Mouse (Mus musculus) retina, postnatal 7 days (tissue): Measurements from ENCODE around the gene Serpinb9b.

ENCODE experiments used
- DNase-seq: peaks from one replicate; pipeline ENCODE4 v3.0.0-alpha.2; 2012; ENCODE audit warnings: low read depth, low spot score

Gene Serpinb9b

GRCm38 (mm10) chr13:33043542-33043941, 16.3 kb downstream of the Serpinb9b start:
- no peak for DNase-seq

DNA sequence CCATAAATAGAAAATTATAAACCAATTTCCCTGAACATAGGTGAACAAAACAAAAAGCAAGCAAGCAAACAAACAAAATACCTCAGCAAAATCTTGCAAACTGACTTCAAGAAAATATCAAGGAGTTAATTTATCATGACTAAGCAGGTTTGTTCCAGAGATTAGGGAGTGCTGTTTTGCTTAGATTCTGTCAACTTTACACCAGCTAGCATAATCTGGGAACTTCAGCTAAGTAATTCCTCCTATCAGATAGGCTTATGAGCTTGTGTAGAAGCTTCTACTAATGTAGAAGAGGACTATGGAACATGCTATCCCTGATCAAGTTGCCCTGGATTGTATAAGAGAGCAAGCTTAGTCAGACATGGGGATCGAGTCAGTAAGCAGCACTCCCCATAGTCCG, 20.0 kb downstream of the Serpinb9b start:
- no peak for DNase-seq

GRCm38 (mm10) chr13:33048187-33048586, 21.0 kb downstream of the Serpinb9b start:
- no peak for DNase-seq

- DNase-seq = no peak
Measured at GRCm38 (mm10) chr13:33051697-33052096, 24.5 kb downstream of the Serpinb9b start.

GRCm38 (mm10) chr13:33063048-33063447, 35.8 kb downstream of the Serpinb9b start:
- DNase-seq = no peak

DNA sequence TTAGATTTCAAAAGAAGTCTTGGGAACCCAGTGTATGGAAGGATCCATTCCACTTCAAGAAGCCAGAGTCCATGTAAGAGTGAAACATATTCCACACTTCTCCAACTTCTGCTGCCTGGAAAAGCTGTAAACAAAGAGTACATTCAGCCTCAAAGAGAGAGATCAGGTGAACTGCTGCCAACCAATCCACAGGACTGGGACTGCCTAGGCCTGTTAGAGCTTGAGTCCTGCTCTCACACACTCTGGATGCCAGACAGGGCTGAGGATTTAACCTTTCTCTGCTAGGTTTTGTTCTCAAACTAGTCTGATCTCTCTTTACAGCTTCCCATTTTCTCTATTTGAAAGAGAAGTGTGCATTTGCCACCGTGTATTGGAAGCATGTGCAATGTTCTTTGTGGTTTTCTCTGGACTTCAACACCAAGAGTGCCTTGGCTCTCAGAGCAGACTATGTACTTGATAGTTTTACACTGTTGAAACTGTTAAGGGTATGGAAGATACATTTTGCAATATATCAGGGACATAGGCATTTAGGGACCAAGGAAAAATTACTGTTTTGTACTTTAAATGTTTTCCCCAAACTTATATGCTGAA, 40.3 kb downstream of the Serpinb9b start:
- no peak for DNase-seq

- no peak for DNase-seq
Measured at GRCm38 (mm10) chr13:33068164-33068563, 40.9 kb downstream of the Serpinb9b start.

GRCm38 (mm10) chr13:33071776-33072175, 44.6 kb downstream of the Serpinb9b start:
- DNase-seq = no peak

DNA sequence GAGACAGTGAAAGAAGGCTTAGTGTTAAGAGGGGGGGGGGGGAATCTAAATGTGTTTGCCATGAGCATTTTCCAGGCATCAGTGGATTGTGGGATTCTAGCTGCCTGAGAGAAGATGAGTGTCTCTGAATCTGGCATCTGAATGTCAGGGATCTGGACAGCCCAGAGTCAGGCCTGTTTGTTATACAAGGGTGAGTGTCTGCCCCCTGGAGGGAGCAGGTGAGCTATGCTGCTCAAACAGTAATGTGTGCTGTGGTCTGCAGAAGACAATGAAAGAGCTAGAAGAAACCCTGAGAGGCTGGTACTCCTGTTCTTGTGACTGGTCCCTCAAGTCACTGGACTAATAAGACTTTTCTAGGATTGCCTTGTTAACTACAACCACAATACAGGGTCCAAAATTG, 46.8 kb downstream of the Serpinb9b start:
- no peak for DNase-seq

DNA sequence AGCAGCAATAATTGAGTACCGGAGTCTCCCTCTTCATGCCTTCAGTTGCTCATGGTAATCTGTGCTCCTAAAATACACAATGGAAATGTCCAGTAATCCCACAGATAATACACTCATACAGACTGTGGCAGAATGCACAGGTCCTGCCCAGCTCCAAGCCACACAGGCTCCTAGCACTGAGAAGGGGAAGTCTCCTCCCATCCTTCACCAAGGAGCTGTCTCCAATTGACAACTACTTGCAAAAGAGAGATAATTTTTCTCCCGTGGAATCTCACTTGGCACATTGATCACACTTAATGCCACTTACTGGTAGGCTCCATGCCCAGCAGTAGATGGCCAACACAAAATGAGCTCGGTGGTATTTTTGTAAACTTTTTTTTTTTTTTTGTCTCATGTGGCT, 49.0 kb downstream of the Serpinb9b start:
- no peak for DNase-seq

- no peak for DNase-seq
Measured at GRCm38 (mm10) chr13:33077026-33077685, 49.9 kb downstream of the Serpinb9b start.

GRCm38 (mm10) chr13:33078056-33078705, 51.0 kb downstream of the Serpinb9b start, which contains the start of gene Serpinb1b:
TSS of gene Serpinb1b (plus strand) at chr13:33078575.
- DNase-seq = no peak

GRCm38 (mm10) chr13:33079391-33079790, 52.2 kb downstream of the Serpinb9b start:
- no peak for DNase-seq

DNA sequence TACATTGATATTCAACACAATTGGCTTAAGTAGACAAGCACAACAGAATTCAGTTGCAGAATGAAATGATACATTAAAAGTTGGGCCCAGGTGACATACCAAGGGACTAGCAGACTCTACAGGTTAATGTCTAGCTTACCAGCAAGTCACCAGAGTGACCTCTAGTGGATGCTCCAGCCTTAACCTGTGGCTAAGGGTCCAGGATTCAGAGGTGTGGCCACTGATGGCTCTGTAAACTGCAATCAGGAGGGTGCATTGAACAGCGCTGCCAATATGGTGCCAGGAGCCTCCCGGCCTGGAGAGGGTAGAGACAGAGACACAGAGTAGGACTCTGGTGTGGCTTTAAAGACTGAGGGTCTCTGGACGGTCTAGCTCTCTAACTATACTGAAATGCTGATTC, 53.1 kb downstream of the Serpinb9b start:
- no peak for DNase-seq

DNA sequence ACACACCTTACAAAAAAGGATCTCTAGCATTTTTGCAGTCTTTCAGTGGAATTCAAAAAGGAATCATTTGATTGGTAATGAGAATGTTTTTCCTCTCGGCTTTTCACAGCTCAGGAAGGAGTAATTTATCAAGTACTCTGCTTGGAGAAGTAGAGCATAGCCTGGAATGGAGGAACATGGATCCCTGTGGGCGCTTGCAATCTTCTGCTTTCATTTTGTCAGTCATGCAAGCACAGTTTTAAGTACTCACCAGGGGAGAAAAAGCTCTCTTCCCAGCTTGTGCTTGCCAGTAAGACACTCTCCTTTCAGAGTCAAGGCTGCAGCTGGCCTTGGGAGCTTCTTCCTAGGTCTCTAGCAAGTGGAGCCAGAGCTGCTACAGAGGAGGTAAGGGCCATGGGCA, 56.6 kb downstream of the Serpinb9b start:
- DNase-seq = no peak

- no peak for DNase-seq
Measured at GRCm38 (mm10) chr13:33084975-33085694, 57.9 kb downstream of the Serpinb9b start.

- DNase-seq = no peak
Measured at GRCm38 (mm10) chr13:33085695-33086432, 58.6 kb downstream of the Serpinb9b start.

DNA sequence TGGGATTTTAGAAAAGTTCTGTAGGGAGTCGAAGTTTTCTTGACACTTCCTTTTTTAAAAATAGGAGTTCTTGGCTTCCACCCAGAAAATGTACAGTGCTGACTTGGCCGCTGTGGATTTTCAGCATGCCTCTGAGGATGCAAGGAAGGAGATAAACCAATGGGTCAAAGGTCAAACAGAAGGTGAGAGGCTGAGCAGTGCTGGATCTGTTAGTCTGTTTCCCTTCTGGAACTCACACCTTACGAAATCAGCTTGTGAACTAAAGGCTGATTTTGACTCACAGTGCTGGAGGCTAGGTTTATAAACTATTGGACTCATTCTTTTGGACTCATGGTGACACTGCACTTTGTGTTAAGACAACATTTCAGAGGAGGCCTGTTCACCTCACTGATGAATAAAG, 62.4 kb downstream of the Serpinb9b start:
- no peak for DNase-seq

DNA sequence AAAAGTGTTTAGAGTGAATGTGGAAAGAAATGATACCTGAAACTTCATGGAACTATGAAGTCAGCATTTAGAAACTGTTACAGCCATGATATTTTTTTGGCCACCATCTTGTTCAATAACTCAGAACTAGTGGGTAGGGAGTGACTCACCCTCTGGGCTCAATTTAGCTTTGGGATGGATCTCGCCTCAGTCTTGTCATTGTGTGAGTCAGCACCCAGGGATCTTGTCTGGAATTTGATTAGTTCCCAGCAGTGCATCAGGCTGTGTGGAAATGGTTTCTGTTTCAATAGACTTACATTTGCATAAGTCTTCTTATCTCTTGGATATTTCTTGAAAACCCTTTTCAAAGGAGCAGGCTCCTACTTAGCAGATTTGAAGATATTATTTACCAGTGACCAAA, 63.3 kb downstream of the Serpinb9b start:
- DNase-seq = no peak

DNA sequence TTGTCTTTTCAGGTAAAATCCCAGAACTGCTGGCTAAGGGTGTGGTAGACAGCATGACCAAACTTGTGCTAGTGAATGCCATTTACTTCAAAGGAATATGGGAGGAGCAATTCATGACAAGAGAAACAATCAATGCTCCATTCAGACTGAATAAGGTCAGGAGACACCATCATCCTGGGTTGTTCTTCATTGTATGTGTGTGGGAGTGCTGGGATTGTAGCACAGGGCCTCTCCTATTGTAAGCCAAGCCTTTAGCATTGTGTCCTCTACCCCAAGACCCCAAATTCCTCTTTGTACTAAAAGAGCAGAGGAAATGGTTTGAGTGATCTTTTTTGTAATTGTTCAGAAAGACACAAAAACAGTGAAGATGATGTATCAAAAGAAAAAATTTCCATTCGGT, 64.1 kb downstream of the Serpinb9b start:
- DNase-seq = no peak
